Mouse (Mus musculus) cerebellum, adult 2 months (tissue): ENCODE measurements around the gene Psmb9. TPM values are rescaled to one million over a fixed set of nuclear protein-coding genes. Genes with fewer than 3 reads are reported as not detected.
A peak's percentile ranks its signal among the peaks of the same experiment; 100 is the strongest.

Source experiments
- DNase-seq, 2 experiments: peaks; one replicate each; pipeline ENCODE4 v3.0.0; 2021
- H3K27ac ChIP-seq: fragments of 200-500 bp; 2 replicates; pipeline ENCODE4 v1.5.1; 2012; ENCODE audit warnings: low read length, control low read depth, inconsistent platforms; ENCODE audit not compliant: insufficient read depth
- H3K27me3 ChIP-seq: fragments of 200-500 bp; 2 replicates; pipeline ENCODE4 v1.6.1; 2012; ENCODE audit warnings: inconsistent platforms, mild to moderate bottlenecking, low read length, moderate library complexity; ENCODE audit not compliant: control insufficient read depth, insufficient read depth
- H3K4me1 ChIP-seq: fragments of 200-500 bp; 2 replicates; pipeline ENCODE4 v1.6.1; 2011; ENCODE audit warnings: low read length; ENCODE audit not compliant: control insufficient read depth, insufficient read depth
- H3K4me3 ChIP-seq: fragments of 200-500 bp; replicated peaks from 2 replicates; pipeline ENCODE3; 2011; ENCODE audit warnings: mild to moderate bottlenecking, low read depth, low read length, control low read depth; ENCODE audit not compliant: insufficient read depth
- CTCF ChIP-seq: fragments of 200-500 bp; IDR thresholded peaks from 2 replicates; pipeline ENCODE4 v1.5.1; 2011; ENCODE audit warnings: low read depth, mild to moderate bottlenecking, control low read depth, low read length, moderate library complexity, borderline replicate concordance; ENCODE audit not compliant: insufficient read depth
- POLR2A ChIP-seq: fragments of 200-500 bp; IDR thresholded peaks from 2 replicates; pipeline ENCODE4 v1.6.1; 2011; ENCODE audit warnings: low read length, control low read depth, borderline replicate concordance; ENCODE audit not compliant: insufficient read depth
- WGBS: fragments of 180-500 bp; shearing (Covaris S2); methylation state at CpG from one replicate; pipeline ENCODE4 v1.1.7; 2018; 5-methylcytosine and 5-hydroxymethylcytosine counted together
- polyA plus RNA-seq: library from polyadenylated mRNA; depleted of rRNA; stranded (reverse); fragments of >200 nt; gene quantifications from 2 replicates; pipeline ENCODE4 v1.2.3, GENCODE M21; 2012

The Psmb9 gene
- polyA plus RNA-seq, 1 experiment: 2.7 TPM

DNA sequence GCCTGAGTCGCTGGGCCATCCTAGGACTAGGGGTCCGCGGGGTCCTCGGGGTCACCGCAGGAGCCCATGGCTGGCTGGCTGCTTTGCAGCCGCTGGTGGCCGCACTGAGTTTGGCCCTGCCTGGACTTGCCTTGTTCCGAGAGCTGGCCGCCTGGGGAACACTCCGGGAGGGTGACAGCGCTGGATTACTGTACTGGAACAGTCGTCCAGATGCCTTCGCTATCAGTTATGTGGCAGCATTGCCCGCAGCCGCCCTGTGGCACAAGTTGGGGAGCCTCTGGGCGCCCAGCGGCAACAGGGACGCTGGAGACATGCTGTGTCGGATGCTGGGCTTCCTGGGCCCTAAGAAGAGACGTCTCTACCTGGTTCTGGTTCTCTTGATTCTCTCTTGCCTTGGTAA lies 446 bp upstream of the Psmb9 start:
- peaks cover 2% of the 10 kb centered on the region; the same call in 1 of the 2 replicates for H3K27me3 ChIP-seq
- 2% methylated on average over 20 of the region's 20 CpGs for WGBS
- H3K4me3 ChIP-seq: no peak overlapping the region
- H3K27ac ChIP-seq: no peak overlapping the region
- H3K4me1 ChIP-seq: no peaks in the 10 kb centered on the region
- DNase-seq: no peak
- no peak for TF ChIP-seq CTCF
- TF ChIP-seq POLR2A: no peak

DNA sequence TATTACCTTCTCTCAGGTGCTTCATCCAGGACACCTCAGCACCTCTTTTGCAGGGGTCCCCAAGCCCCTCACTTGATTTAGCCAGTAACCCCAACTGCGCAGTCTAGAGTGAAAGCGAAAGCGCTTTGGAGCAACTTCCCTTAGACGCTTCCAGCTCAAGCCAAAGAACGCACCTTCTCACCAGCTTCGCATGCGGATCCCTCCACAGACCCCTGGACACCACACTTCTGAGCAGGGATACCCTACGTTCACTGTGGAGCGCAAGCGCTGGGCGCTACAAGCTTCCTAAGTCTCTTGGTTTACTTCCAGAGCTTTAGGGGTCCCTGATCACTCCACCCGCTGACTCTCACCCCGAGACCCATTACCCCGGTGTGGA lies 691 bp downstream of the Psmb9 start:
- TF ChIP-seq POLR2A: no peak
- TF ChIP-seq CTCF: no peak
- WGBS: 2% methylated on average over 14 of the region's 14 CpGs
- no peak for DNase-seq
- Histone ChIP-seq H3K4me3 (peak overlapping the region; percentile 56), H3K27ac (no peak overlapping the region), H3K4me1 (no peaks in the 10 kb centered on the region), H3K27me3 (peaks cover 2% of the 10 kb centered on the region; the same call in 1 of the 2 replicates)

DNA sequence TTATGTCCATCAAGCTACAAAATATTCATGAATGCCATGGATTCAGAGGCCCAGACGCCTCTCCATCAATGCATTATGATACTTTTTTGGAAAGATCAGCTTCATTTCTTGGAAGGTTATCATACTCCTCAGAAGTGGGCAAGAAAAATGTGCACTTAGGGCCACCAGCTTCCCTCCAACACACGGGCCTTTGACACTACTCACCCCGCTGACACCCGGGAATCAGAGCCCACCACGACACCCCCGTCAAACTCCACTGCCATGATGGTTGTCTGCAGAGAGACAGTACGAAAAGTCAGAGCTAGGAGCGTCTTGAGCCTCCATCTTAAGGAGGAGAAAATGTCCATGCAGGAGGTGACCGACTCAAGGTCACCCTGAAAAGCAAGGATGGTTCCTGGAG lies 2.0 kb downstream of the Psmb9 start:
- TF ChIP-seq POLR2A (no peak), CTCF (no peak)
- Histone ChIP-seq H3K27me3 (peaks cover 2% of the 10 kb centered on the region; the same call in 1 of the 2 replicates), H3K4me1 (no peaks in the 10 kb centered on the region), H3K27ac (no peak overlapping the region), H3K4me3 (no peak overlapping the region)
- 90% methylated on average over 9 of the region's 9 CpGs for WGBS
- DNase-seq: no peak

DNA sequence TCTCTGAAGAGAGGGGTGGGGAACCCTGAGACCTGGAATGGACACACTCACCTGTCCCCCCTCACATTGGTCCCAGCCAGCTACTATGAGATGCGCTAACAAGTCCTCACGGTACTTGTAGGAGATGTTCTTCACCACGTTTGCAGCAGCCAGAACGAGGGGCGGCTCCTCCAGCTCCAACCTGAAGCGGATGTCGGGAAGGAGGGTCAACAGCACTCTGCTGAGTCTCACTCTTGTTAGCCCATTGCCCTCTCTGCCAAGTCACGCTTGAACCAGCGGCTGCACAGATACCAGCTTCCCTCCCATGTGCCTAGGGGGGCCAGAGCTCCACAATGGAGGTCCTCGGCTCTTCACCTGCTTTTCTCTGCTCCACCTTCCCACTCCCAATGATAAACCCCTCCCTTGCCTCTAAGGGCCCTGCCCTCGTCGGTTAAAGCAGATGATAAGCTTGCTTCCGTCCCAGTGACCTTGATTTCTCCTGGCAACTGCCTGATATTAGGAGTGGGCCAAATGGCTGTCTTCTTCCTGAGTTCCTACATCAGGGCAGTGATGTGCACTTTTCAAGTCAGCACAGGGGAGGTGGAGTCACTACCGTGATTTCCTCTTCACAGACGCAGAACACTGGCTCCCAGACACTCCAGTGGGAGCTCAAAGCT lies 3.9 kb downstream of the Psmb9 start:
- TF ChIP-seq CTCF (no peak), POLR2A (no peak)
- Histone ChIP-seq H3K27me3 (peaks cover 2% of the 10 kb centered on the region; the same call in 1 of the 2 replicates), H3K4me3 (no peak overlapping the region), H3K4me1 (no peaks in the 10 kb centered on the region), H3K27ac (no peak overlapping the region)
- 50% methylated on average over 15 of the region's 15 CpGs for WGBS
- DNase-seq: no peak

DNA sequence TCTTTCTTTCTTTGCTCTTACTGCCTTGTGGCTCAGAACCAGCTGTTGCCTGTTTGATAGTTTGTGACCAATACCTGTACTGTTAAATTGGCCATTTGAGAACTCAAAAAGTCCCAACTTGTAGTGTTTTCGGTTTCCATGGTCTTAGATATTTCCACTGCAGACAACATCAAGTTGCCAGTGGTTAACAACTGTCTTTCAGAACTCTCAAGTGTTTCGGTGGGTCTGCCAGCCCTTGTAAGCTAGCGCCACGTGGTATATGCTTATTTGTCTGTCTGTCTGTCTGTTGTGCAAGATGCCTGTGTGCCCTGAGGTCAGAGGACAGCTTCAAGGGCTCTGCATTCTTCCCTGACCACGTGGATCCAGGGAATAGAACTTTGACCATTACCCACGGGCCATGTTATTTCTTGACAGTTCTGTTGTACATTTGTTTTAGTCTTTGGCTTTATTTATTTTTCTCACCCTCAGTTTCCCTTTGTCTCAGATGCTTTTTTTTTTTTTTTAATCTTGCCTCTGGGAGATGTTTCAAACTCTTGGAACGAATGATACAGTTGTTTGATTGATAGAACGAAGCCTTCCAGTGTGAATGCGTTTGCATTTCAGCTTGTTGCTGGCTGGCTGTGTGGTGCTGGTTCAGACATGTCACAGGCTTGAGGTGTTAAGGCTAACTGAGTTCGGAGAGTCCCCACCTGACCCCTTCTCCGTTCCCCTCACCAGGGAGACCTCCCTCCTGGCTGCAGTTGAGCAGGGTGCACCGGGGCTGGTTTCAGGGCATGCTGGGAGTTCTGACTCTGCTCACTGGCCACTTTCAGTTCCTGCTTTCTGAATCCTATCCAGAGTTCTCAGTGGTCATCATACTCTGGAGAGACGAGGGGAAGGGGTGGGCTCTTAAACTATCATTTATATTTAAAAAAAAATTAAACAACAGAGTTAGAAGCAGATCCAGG lies 7.4 kb downstream of the Psmb9 start:
- H3K4me3 ChIP-seq: no peak overlapping the region
- no peaks in the 10 kb centered on the region for H3K27me3 ChIP-seq
- DNase-seq: no peak
- TF ChIP-seq POLR2A (no peak), CTCF (no peak)
- WGBS: 66% methylated on average over 13 of the region's 13 CpGs
- H3K27ac ChIP-seq: no peak overlapping the region
- H3K4me1 ChIP-seq: no peaks in the 10 kb centered on the region

DNA sequence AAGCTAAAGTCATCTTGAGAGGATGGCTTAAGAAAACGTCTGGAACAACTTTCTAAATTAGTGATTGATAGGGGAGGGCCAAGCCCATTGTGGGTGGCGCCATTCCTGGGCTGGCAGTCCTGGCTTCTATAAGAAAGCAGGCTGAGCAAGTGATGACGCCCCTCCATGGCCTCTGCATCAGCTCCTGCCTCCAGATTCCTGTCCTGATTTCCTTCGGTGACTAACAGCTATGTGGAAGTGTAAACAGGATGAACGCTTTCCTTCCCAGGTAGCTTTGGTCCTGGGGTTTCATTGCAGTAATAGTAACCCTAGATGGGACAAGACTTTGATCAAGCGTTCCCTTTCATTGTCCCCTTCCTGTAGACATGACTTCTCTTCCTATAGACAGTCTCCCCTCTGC lies 8.5 kb downstream of the Psmb9 start:
- TF ChIP-seq CTCF: no peak
- no peak for TF ChIP-seq POLR2A
- WGBS: 66% methylated on average over 6 of the region's 6 CpGs

DNA sequence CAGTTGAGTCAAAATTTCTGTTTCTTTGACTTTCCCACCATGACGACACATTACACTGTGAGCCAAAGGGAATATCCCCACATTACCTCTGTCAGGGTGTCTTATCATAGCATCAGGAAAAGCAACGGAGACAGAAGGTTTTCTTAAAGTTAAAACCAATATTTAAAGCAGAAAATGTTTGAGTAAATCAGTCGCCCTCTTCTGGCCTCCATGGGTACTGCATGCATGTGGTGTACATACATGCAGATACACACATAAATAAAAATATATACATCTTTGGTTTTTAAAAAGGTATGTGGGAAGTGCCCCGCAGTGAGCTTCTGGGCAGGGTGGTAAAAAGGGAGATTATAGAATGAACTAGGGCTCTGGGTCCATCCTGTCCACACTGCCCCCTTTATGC lies 10.4 kb downstream of the Psmb9 start:
- no peaks in the 10 kb centered on the region for H3K4me1 ChIP-seq
- 78% methylated on average over 4 of the region's 4 CpGs for WGBS
- no peak overlapping the region for H3K4me3 ChIP-seq
- no peak for TF ChIP-seq POLR2A
- no peak for TF ChIP-seq CTCF
- H3K27ac ChIP-seq: no peak overlapping the region
- no peak for DNase-seq
- no peaks in the 10 kb centered on the region for H3K27me3 ChIP-seq

More for the DNA sequence above, 8.5 kb downstream of the Psmb9 start:
- Histone ChIP-seq H3K27ac (no peak overlapping the region), H3K4me3 (no peak overlapping the region), H3K27me3 (no peaks in the 10 kb centered on the region), H3K4me1 (no peaks in the 10 kb centered on the region)
- no peak for DNase-seq

DNA sequence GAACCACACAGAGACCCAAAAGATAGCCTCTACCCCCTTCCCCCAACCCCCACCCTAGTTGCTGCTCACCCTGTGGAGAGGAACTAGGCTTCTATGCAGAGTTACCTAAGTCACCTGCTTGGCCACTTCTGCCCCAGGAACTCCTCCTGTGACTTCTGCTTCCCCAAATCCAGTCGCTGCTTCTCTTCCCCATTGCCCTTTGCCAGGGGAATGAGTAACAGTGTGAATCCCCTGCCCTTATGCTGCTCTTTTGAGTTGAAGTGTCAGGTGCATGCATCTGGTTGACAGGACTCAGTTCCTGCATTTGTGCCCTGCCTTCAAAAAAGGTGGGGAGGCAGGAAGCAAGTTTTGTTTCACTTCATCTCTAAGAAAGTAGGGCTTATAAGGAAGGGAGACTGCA lies 13.5 kb downstream of the Psmb9 start:
- H3K4me1 ChIP-seq: no peaks in the 10 kb centered on the region
- no peak overlapping the region for H3K27ac ChIP-seq
- no peaks in the 10 kb centered on the region for H3K27me3 ChIP-seq
- 57% methylated on average over 1 of the region's 1 CpGs for WGBS
- DNase-seq: no peak
- TF ChIP-seq CTCF: no peak
- no peak for TF ChIP-seq POLR2A
- H3K4me3 ChIP-seq: no peak overlapping the region
